Mouse (Mus musculus): ENCODE results near the gene Gpr4.

DNA sequence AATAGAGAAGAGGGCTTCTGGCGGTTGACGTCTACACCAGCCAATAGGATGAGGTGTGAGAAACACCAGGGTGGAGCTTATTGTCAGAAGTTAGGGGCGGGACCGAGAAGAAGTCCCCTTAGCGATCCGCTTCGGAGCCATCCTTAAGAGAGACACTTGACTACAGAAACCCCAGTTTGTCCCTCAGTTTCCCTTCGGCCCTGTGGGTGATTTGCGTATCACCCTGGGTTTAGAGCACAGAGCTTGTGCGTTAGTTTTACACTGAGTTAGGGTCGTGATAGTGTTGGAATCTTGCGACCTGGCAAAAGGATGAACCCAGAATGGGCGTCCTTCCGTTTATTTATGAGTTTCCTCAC lies 16.4 kb downstream of the Gpr4 start:
- TF ChIP-seq CTCF (IDR thresholded peaks at IDR 0.05; ENCODE audit: borderline replicate concordance, extremely low read depth, insufficient read depth, insufficient read length) (no peak), POLR2A (IDR thresholded peaks at IDR 0.05; ENCODE audit: borderline replicate concordance, extremely low read depth, insufficient read depth, insufficient read length, poor library complexity, severe bottlenecking) (no peak)
